Mouse (Mus musculus): ENCODE measurements around the gene Scarf2.

Gene Scarf2

GRCm38 (mm10) chr16:17796971-17797811 is at the start of gene Scarf2:
TSS of gene Scarf2 (plus strand) at chr16:17797282.
- peak; percentile 82 for DNase-seq (ENCODE audit: low spot score)

DNA sequence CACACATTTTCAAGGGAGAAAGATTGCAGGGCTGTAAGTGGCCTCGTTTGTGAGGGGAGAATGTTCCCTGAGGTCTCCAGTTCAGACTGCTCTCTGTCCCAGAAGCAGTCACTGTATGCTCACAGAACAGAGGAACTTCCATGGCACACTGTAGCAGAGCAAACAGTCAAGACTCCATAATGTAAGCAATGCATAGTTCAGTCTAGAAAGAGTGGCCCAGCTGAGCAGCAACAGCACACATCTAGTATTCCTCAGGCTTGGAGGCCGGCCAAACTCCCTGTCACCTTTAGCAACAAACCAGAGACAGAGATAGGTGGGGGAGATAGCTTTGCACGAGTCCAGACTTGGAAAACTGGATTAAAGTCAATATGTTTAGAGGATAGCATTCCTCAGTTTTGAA is 44.1 kb upstream of the Scarf2 start:
- peak; percentile 54 for DNase-seq (ENCODE audit: low spot score)

- no peak for DNase-seq (ENCODE audit: low spot score)
Observed at GRCm38 (mm10) chr16:17753686-17754085, 43.4 kb upstream of the Scarf2 start.

DNA sequence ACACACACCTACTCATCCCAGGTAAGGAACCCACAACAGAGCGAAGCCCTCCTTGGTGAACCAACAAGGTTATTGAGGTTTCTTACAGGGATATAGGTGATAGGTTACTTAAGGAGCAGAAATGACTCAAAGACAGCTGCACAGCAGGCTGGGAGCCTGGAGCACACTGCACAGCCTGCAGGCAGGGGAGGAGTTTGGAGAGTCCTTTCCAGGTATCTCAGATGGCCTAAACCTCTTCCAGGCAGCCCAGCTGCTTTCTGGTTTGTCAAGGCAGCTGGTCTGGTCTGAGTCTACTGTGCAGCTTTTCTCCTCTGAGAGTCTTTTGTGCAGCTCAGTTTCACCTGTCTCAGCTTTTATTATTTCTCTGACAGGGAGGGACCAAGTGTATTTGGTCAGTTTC is 39.3 kb upstream of the Scarf2 start:
- no peak for DNase-seq (ENCODE audit: low spot score)

- DNase-seq (ENCODE audit: low spot score) = no peak
Observed at GRCm38 (mm10) chr16:17758902-17759301, 38.2 kb upstream of the Scarf2 start.

DNA sequence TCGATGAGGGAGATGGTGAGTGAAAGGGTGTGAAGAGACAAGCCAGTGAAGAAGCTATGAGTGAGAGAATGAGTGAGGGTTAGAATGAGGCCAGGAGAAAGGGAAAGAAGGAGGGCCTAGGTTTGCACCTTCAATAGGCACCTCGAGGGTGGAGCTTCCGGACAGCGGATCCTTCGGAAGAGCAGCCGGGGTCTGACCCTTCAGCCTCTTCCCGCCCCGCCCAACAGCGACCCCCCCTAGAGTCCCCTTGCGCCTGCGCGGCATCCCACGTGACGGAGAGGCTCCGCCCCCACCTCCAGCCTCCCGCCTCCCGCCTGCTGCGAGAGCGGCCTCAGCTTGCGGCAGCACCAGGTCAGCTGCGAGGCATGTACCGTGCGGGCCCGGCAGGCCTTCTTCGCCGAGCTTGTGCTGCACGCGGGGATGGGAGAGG is 37.7 kb upstream of the Scarf2 start, which contains the start of gene Klhl22:
Gene Klhl22, plus strand, starts transcription at position 275 of the 430 bp plus-strand sequence.
- peak; percentile 98 for DNase-seq (ENCODE audit: low spot score)

DNA sequence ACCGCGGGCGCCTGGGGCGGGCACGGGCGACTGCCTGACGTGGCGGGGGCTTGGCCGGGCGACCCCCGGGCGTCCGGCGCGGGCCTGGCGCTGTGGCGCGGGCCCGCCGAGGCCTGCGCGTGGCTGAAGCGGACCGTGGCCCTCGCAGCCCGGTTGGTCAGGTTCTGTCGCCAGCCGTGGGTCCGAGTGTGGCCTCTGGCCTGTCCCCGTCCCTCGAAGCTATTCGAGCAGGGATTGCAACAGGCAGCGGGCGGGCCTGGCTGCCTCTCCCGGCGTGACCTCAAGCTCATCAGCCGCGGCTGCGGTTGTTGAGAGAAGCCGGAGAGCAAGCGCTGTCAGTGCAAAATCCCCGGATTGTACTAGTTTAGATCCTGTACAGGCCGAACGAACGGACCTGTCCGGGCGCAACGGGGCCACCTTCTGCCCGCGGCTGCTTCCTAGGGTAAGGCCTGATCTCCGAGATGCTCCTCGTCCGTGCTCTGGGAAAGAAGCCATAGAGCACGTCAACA is 37.2 kb upstream of the Scarf2 start:
- peak; percentile 66 for DNase-seq (ENCODE audit: low spot score)

GRCm38 (mm10) chr16:17760657-17761056 is 36.4 kb upstream of the Scarf2 start:
- peak; percentile 72 for DNase-seq (ENCODE audit: low spot score)

GRCm38 (mm10) chr16:17761074-17761473 is 36.0 kb upstream of the Scarf2 start:
- no peak for DNase-seq (ENCODE audit: low spot score)

- DNase-seq (ENCODE audit: low spot score) = no peak
Observed at GRCm38 (mm10) chr16:17764108-17764511, 33.0 kb upstream of the Scarf2 start.

- no peak for DNase-seq (ENCODE audit: low spot score)
Observed at GRCm38 (mm10) chr16:17768834-17769233, 28.2 kb upstream of the Scarf2 start.

DNA sequence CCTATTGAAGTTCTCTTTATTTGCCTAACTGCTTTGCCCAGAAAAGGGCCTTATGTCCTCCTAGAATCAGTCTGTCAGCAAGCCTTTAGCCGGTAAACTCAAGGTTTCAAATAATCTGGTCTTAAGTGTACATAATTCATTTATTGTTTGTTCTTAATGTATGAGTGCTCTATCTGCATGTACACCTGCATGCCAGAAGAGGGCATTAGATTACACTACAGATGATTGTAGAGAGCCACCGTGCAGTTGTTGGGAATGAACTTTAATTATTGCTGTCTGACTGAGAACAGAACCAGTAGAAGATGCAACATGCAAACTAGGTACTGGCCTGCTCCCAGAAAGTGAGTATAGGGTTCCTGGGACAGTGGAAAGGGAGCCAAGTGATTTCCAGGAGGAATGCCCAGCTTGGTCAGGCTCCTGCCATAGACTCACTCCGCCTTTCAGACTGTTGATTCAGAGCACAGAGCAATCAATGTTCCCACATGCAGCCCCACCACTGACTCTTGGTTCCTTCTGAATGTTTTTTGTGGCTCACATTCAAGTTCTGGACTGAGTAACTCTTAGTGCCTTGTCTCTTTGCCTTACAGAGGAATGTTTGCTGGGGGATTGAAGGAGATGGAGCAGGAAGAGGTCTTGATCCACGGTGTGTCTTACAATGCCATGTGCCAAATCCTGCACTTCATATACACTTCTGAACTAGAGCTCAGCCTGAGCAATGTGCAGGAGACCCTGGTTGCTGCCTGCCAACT is 25.8 kb upstream of the Scarf2 start:
- no peak for DNase-seq (ENCODE audit: low spot score)

- DNase-seq (ENCODE audit: low spot score) = peak; percentile 73
Observed at GRCm38 (mm10) chr16:17776828-17777227, 20.3 kb upstream of the Scarf2 start.

DNA sequence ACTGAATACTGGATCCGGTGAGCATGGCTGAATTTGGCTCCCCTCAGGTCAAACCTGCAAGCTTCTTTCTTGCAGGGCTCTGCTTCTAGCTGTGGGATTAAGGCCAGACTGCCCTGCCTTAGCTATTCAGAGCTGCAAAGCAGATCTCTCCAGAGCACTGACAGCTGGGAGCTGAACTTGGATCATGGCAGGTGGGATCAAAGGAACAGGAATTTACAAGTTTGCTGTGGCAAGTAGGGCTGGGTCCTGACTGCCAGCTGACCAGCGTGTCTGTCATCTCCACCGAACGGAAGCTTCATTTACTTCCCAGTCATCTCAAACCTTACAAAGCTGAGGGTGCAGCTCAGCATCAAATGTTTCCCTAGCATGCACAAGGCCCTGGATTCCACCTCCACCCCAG is 18.9 kb upstream of the Scarf2 start:
- no peak for DNase-seq (ENCODE audit: low spot score)

DNA sequence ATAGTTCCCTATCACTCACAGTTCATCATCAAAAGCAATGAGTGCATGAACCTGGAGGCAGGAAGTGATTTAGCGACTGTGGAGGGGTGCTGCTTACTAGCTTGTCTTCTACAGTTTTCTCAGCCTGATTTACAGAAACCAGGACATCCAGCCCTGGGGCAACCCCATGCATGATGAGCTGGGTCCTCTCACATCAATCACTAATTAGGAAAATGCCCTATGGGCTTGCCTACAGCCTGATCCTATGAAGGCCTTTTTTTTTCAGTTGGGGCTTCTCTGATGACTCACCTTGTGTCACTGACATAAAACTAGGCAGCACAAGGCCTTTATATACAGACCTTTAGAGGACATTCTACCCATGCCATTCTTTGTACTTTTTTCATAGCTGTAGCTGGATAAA is 17.4 kb upstream of the Scarf2 start:
- no peak for DNase-seq (ENCODE audit: low spot score)

- DNase-seq (ENCODE audit: low spot score) = no peak
Observed at GRCm38 (mm10) chr16:17785337-17785736, 11.7 kb upstream of the Scarf2 start.

- no peak for DNase-seq (ENCODE audit: low spot score)
Observed at GRCm38 (mm10) chr16:17792728-17793127, 4.4 kb upstream of the Scarf2 start.

- no peak for DNase-seq (ENCODE audit: low spot score)
Observed at GRCm38 (mm10) chr16:17794047-17794446, 3.0 kb upstream of the Scarf2 start.

GRCm38 (mm10) chr16:17795643-17796042 is 1.4 kb upstream of the Scarf2 start:
- DNase-seq (ENCODE audit: low spot score) = no peak

- DNase-seq (ENCODE audit: low spot score) = no peak
Observed at GRCm38 (mm10) chr16:17796519-17796918, 563 bp upstream of the Scarf2 start.

DNA sequence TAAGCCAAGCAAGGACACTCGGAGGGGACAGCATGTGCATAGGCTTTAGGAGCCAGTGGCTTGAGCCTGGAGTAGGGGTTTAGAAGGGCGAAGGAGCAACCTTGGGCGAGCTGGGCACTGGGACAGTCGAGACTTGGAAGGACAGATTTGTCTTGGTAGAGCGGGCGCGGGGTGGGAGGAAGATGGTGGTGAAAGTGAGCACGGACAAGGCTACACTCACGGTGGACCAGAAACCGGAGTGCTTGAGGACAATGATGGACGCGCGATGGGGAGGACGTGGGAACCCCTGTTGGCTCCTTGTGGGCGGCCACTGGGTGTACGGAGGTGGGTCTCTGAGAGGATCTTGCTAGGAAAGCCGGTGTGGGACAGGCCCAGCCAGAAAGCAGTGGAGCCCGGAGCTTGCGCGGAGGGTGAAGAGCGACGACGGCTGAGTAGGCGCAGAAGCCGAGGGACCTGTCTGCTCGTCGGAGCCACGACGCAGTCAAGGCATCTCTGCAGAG is 780 bp downstream of the Scarf2 start:
- peak; percentile 54 for DNase-seq (ENCODE audit: low spot score)

- DNase-seq (ENCODE audit: low spot score) = peak; percentile 76
Observed at GRCm38 (mm10) chr16:17798321-17799180, 1.5 kb downstream of the Scarf2 start.
